ENCODE assay signal across 9 mouse cellular contexts in the genomic region with DNA sequence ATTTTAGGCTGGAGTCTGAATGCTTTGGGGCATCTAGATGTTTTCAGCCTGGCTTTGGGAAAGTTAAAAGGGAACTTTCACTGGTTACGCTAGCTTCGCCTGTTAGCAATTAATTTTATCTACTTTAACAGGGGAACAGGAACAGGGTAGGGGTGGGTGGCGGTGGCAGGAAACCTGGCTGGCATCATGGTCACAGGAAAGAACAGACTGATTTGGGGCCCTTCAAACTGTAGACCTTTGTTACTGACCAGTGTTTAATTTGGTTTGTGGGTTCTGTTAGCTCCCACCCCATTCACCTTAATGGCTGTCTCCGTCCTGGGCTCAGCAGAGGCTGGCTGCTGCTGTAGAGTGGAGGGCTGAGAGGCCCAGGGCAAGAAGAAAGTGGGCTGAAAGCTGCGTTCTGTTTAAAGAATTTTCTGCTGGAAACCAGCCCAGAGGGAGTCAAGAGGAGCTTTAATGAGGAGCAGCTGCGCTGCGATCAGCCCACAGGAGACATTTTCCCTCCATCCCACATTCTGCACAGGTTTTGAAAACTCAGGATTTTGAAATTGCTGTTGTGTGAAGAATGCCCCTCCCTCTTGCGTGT. TPM values are rescaled to one million over a fixed set of nuclear protein-coding genes. Genes with fewer than 3 reads are reported as not detected.
DNase-seq lines count a peak whose midpoint lies in the region; ATAC-seq and TF ChIP-seq lines count a peak whose summit lies in the region.
"Had no signal": no experiment of that assay in that cellular context is flagged by ENCODE, and none has a peak within 500 bp of the region (broad histone marks: within the 10 kb centered on the region; RNA-seq: fewer than 3 reads in every experiment).

No protein-coding gene starts in this region.

- H3K4me1 ChIP-seq in embryonic facial prominence, embryonic 12.5 days: peaks cover 74% of the 10 kb centered on the region
- H3K4me1 ChIP-seq in kidney, embryonic 16.5 days (ENCODE audit: insufficient read depth, low read length): peaks cover 70% of the 10 kb centered on the region
- H3K4me1 ChIP-seq in liver, postnatal 0 days (ENCODE audit: insufficient read depth): peaks cover 56% of the 10 kb centered on the region
- peaks cover 63% of the 10 kb centered on the region for H3K4me1 ChIP-seq in neural tube, embryonic 13.5 days (replicated peaks)

- H3K36me3 ChIP-seq in embryonic facial prominence, embryonic 12.5 days: peaks cover 5% of the 10 kb centered on the region; the same call in 1 of the 2 replicates
- no peaks in the 10 kb centered on the region for H3K36me3 ChIP-seq in kidney, embryonic 16.5 days (ENCODE audit: insufficient read depth, low read length)
- 0 out of 2 replicates have a peak, but pooled peaks cover 2% of the 10 kb centered on the region for H3K36me3 ChIP-seq in liver, postnatal 0 days (replicated peaks; ENCODE audit: insufficient read depth, low read length)
- H3K36me3 ChIP-seq in neural tube, embryonic 13.5 days: no peaks in the 10 kb centered on the region

- H3K4me3 ChIP-seq in embryonic facial prominence, embryonic 12.5 days: no peak overlapping the region
- H3K4me3 ChIP-seq in kidney, embryonic 16.5 days (ENCODE audit: low read length): no peak overlapping the region
- H3K4me3 ChIP-seq in liver, postnatal 0 days (ENCODE audit: low read depth, low read length): no peak overlapping the region
- no peak overlapping the region for H3K4me3 ChIP-seq in neural tube, embryonic 13.5 days

- TF ChIP-seq EP300 in liver, postnatal 0 days (IDR thresholded peaks at IDR 0.05; ENCODE audit: low read depth): no peak

- H3K27me3 ChIP-seq in embryonic facial prominence, embryonic 12.5 days: no peaks in the 10 kb centered on the region
- H3K27me3 ChIP-seq in kidney, embryonic 16.5 days (ENCODE audit: insufficient read depth, low read length): no peaks in the 10 kb centered on the region
- H3K27me3 ChIP-seq in liver, postnatal 0 days (ENCODE audit: insufficient read depth, low read length): no peaks in the 10 kb centered on the region
- H3K27me3 ChIP-seq in neural tube, embryonic 13.5 days: no peaks in the 10 kb centered on the region
- H3K27me3 ChIP-seq: CH12.LX had no signal

- H3K4me2 ChIP-seq in embryonic facial prominence, embryonic 12.5 days (replicated peaks): peak overlapping the region; percentile 30
- H3K4me2 ChIP-seq in kidney, embryonic 16.5 days (replicated peaks; ENCODE audit: low read depth, low read length): peak overlapping the region; percentile 17; the same call in 1 of the 2 replicates
- H3K4me2 ChIP-seq in liver, postnatal 0 days (ENCODE audit: low read depth, low read length): peak overlapping the region; percentile 36
- H3K4me2 ChIP-seq in neural tube, embryonic 13.5 days: peak overlapping the region; percentile 19

- H3K9me3 ChIP-seq in embryonic facial prominence, embryonic 12.5 days: no peaks in the 10 kb centered on the region
- H3K9me3 ChIP-seq in kidney, embryonic 16.5 days (ENCODE audit: low read length): no peaks in the 10 kb centered on the region
- no peaks in the 10 kb centered on the region for H3K9me3 ChIP-seq in liver, postnatal 0 days (ENCODE audit: low read length)
- no peaks in the 10 kb centered on the region for H3K9me3 ChIP-seq in neural tube, embryonic 13.5 days

- H3K27ac ChIP-seq in embryonic facial prominence, embryonic 12.5 days: peak overlapping the region; percentile 96
- H3K27ac ChIP-seq in kidney, embryonic 16.5 days (ENCODE audit: low read length): peak overlapping the region; percentile 95
- H3K27ac ChIP-seq in liver, postnatal 0 days (ENCODE audit: low read depth): peak overlapping the region; percentile 74
- peak overlapping the region; percentile 90 for H3K27ac ChIP-seq in neural tube, embryonic 13.5 days (replicated peaks)

- WGBS in embryonic facial prominence, embryonic 12.5 days: 5% methylated on average over 8 of the region's 8 CpGs
- WGBS in kidney, embryonic 16.5 days: 12% methylated on average over 8 of the region's 8 CpGs
- 39% methylated on average over 8 of the region's 8 CpGs for WGBS in liver, postnatal 0 days (ENCODE audit: insufficient replicate concordance)
- WGBS in neural tube, embryonic 13.5 days: 19% methylated on average over 8 of the region's 8 CpGs

- DNase-seq in frontal cortex, adult 2 months (ENCODE audit: extremely low spot score in 1 of 2, low spot score in 1 of 2): peak; percentile 22 to 72
- no peak for DNase-seq in frontal cortex, postnatal 25 days (ENCODE audit: low spot score in 2 of 2)
- DNase-seq in heart, adult 8-10 months (ENCODE audit: low spot score): peak; percentile 71
- DNase-seq in liver, postnatal 0 days: no peak
- DNase-seq in spleen, postnatal 4 days (ENCODE audit: low spot score in 2 of 2): no peak

- no peak for TF ChIP-seq CTCF in liver, postnatal 0 days (IDR thresholded peaks at IDR 0.05; ENCODE audit: low read depth)

- peak; percentile 82; the same call in 1 of the 2 replicates for ATAC-seq in embryonic facial prominence, embryonic 12.5 days (ENCODE audit: insufficient number of reproducible peaks, insufficient read depth, low FRiP score, low TSS enrichment)
- peak; percentile 72 for ATAC-seq in kidney, embryonic 16.5 days (ENCODE audit: low FRiP score, low TSS enrichment)
- no peak for ATAC-seq in liver, postnatal 0 days
- peak; percentile 64 for ATAC-seq in neural tube, embryonic 13.5 days (ENCODE audit: low read depth)

- no peak overlapping the region for H3K9ac ChIP-seq in embryonic facial prominence, embryonic 12.5 days
- peak overlapping the region; percentile 8 for H3K9ac ChIP-seq in kidney, embryonic 16.5 days (replicated peaks; ENCODE audit: low read length)
- H3K9ac ChIP-seq in liver, postnatal 0 days (replicated peaks): 0 out of 2 replicates have a peak overlapping the region, but pooled peaks have one; percentile 3
- no peak overlapping the region for H3K9ac ChIP-seq in neural tube, embryonic 13.5 days

RNA-seq across cellular contexts. Expression of a gene that starts 50.0 kb away (rescaled TPM):
- 12.4 and 14.5 TPM in 2 replicates for polyA plus RNA-seq in frontal cortex, adult 2 months (2012; rRNA removed)
- polyA plus RNA-seq in embryonic facial prominence, embryonic 12.5 days (2016; fragmentation: Nextera tagmentation; extraction: Ambion mirVana): 38.8 and 42.1 TPM in 2 replicates
- 10 to 100 TPM; 15.1 to 20.0 (median 15.4) TPM for total RNA-seq in heart, adult 8-10 months (2022)
- polyA plus RNA-seq in kidney, embryonic 16.5 days (2015; fragmentation: Nextera tagmentation; extraction: Ambion mirVana): 31.1 and 33.8 TPM in 2 replicates
- 5.1 and 6.2 TPM in 2 replicates for polyA plus RNA-seq in liver, postnatal 0 days (2015; fragmentation: Nextera tagmentation; extraction: Ambion mirVana)
- 11.2 and 14.1 TPM in 2 replicates for polyA plus RNA-seq in neural tube, embryonic 13.5 days (2015; fragmentation: Nextera tagmentation; extraction: Ambion mirVana)

Comparison
In these comparisons a context has a peak if more than half of its experiments do, and no peak if none do; other contexts are left out.
1. DNase-seq: peak in frontal cortex, adult 2 months (2 of 2) and heart, adult 8-10 months (single experiment); none in frontal cortex, postnatal 25 days (0 of 2), liver, postnatal 0 days (single experiment) and spleen, postnatal 4 days (0 of 2).
2. H3K9ac ChIP-seq: peak in kidney, embryonic 16.5 days (single experiment) and liver, postnatal 0 days (single experiment); none in embryonic facial prominence, embryonic 12.5 days (single experiment) and neural tube, embryonic 13.5 days (single experiment).
3. Peak in every context shown above with its lines, with median percentiles within 50 percentile points of each other: H3K27ac ChIP-seq and H3K4me2 ChIP-seq.